Mouse (Mus musculus) liver, embryonic 14.5 days (tissue): ENCODE data around the gene Bbc3.

Source experiments
- CTCF ChIP-seq: IDR thresholded peaks from 2 replicates; pipeline ENCODE4 v1.5.1; 2016; ENCODE audit warnings: antibody characterized with exemption, low read depth, control low read depth
- EP300 ChIP-seq: IDR thresholded peaks from 2 replicates; pipeline ENCODE4 v1.6.1; 2016; ENCODE audit warnings: antibody characterized with exemption, low read depth

GRCm38 (mm10) chr7:16325920-16326606 lies 17.9 kb downstream of the Bbc3 start:
- TF ChIP-seq CTCF (peak; percentile 88), EP300 (peak; percentile 29; the same call in 1 of the 2 replicates)
